Mouse (Mus musculus) small intestine, adult 2 months (tissue): ENCODE data around the gene Fam166b.

Source experiments
- CTCF ChIP-seq: fragments of 200-500 bp; IDR thresholded peaks from 2 replicates; pipeline ENCODE4 v1.5.1; 2012; ENCODE audit warnings: low read depth, mild to moderate bottlenecking, control low read depth, inconsistent platforms, low read length, moderate library complexity, mixed read lengths; ENCODE audit not compliant: insufficient replicate concordance, insufficient read length; ENCODE audit errors: extremely low read depth
- POLR2A ChIP-seq: fragments of 200-500 bp; IDR thresholded peaks from 2 replicates; pipeline ENCODE4 v1.6.1; 2012; ENCODE audit warnings: low read depth, mild to moderate bottlenecking, control low read depth, inconsistent platforms, low read length, moderate library complexity

DNA sequence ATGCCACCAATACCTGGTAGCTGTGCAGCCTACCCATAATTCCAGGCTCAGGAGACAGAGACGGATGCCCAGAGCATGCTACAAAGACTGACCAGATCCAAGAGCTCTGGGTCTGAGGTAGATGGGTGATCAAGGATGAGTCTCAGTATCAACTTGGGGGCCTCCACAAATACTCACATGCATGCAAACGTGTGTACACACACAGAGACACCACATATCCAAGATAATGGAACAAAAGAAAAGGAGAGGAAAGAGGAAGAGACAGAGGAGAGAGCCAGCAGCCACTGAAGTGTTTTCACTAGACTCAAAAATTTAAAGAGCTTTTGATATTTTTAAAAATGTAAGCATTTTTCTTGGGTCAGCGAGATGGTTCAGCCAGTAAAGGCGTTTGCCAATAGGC lies 10.5 kb downstream of the Fam166b start:
- no peak for TF ChIP-seq CTCF
- TF ChIP-seq POLR2A, result no peak
